Comparison of ENCODE assay signal across 8 mouse cellular contexts in the genomic region with DNA sequence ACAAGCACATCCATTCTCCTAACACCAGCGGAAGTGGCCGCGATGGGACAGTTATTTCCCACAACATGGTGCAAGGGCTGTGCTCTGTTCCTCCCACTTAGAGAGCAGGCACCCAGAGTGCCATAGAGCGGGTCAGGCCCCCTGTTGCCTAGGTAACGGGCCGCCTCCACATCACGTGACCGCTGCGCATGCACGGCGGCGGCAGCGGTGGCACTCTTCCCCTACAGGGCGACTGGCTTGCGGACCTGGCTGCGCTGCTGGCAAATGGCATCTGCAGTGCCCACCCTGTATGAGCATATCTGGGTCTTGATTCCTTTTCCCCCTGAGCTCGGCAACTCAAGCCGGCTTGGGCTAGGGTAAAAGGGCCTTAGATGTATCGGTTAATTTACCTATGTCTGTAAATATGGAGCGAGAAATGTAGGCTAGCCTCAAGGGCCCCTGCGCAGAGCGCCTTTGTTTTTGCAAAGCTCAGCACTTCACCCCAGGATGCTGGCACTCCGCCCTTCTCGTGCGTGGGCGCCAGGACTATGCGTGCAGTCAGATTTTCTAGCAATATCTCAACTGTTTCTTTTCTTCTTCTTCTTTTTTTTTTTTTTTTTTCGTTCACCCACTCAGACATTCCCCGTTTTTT. TPM values are rescaled to one million over a fixed set of nuclear protein-coding genes. Genes with fewer than 3 reads are reported as not detected.
DNase-seq lines count a peak whose midpoint lies in the region; ATAC-seq and TF ChIP-seq lines count a peak whose summit lies in the region.

No protein-coding gene starts in this region.

- no peaks in the 10 kb centered on the region for H3K79me2 ChIP-seq in myocyte (ENCODE audit: control insufficient read depth, insufficient read depth)

- ATAC-seq in erythroid progenitor cell, adult 5-6 weeks (replicated peaks; ENCODE audit: low FRiP score, poor library complexity, severe bottlenecking): peak; percentile 77
- peak; percentile 94 for ATAC-seq in heart, embryonic 13.5 days (ENCODE audit: extremely low read depth, insufficient number of reproducible peaks, low FRiP score, low TSS enrichment)
- ATAC-seq in kidney, postnatal 0 days (replicated peaks; ENCODE audit: low FRiP score, low read depth): peak; percentile 89
- peak; percentile 97 for ATAC-seq in liver, embryonic 11.5 days (replicated peaks; ENCODE audit: low FRiP score)

- no peaks in the 10 kb centered on the region for H3K9me3 ChIP-seq in heart, embryonic 13.5 days
- H3K9me3 ChIP-seq in kidney, postnatal 0 days (replicated peaks; ENCODE audit: low read length): no peaks in the 10 kb centered on the region
- H3K9me3 ChIP-seq in liver, embryonic 11.5 days (ENCODE audit: control insufficient read depth, low read length): no peaks in the 10 kb centered on the region

- no peak overlapping the region for H3ac ChIP-seq in myocyte (ENCODE audit: control insufficient read depth, insufficient read length)

- H3K4me1 ChIP-seq in brown adipose tissue, adult 24 weeks (ENCODE audit: control insufficient read depth, insufficient read depth, insufficient read length, low read length): peaks cover 61% of the 10 kb centered on the region
- peaks cover 71% of the 10 kb centered on the region for H3K4me1 ChIP-seq in heart, embryonic 13.5 days
- peaks cover 49% of the 10 kb centered on the region for H3K4me1 ChIP-seq in kidney, postnatal 0 days (replicated peaks; ENCODE audit: insufficient read depth, low read length)
- peaks cover 31% of the 10 kb centered on the region for H3K4me1 ChIP-seq in liver, embryonic 11.5 days (replicated peaks; ENCODE audit: control insufficient read depth, insufficient read depth, low read length)

- 2% methylated on average over 29 of the region's 29 CpGs for WGBS in heart, embryonic 13.5 days
- 3% methylated on average over 29 of the region's 29 CpGs for WGBS in kidney, postnatal 0 days
- 2% methylated on average over 29 of the region's 29 CpGs for WGBS in liver, embryonic 11.5 days

- DNase-seq in CD4-positive, CD25-positive, alpha-beta regulatory T cell, adult 2 months (ENCODE audit: low read depth, low spot score): peak; percentile 97
- peak; percentile 93 for DNase-seq in kidney, postnatal 0 days (ENCODE audit: low spot score)
- peak; percentile 92 for DNase-seq in liver, embryonic 11.5 days (ENCODE audit: low spot score)
- peak; percentile 90 to 93 for DNase-seq in spleen, postnatal 4 days (ENCODE audit: low spot score in 2 of 2)

- TF ChIP-seq CTCF in kidney, postnatal 0 days (IDR thresholded peaks at IDR 0.05; ENCODE audit: low read depth): peak; percentile 29; the same call in 1 of the 2 replicates

- H3K36me3 ChIP-seq in heart, embryonic 13.5 days: peaks cover 3% of the 10 kb centered on the region; the same call in 1 of the 2 replicates
- no peaks in the 10 kb centered on the region for H3K36me3 ChIP-seq in kidney, postnatal 0 days (ENCODE audit: insufficient read depth, low read length)
- no peaks in the 10 kb centered on the region for H3K36me3 ChIP-seq in liver, embryonic 11.5 days (ENCODE audit: control insufficient read depth, insufficient read depth, low read length)
- H3K36me3 ChIP-seq in myocyte (ENCODE audit: control insufficient read depth, insufficient read depth): no peaks in the 10 kb centered on the region

- H3K27me3 ChIP-seq in heart, embryonic 13.5 days (replicated peaks): peaks cover 30% of the 10 kb centered on the region
- no peaks in the 10 kb centered on the region for H3K27me3 ChIP-seq in kidney, postnatal 0 days (ENCODE audit: insufficient read depth, low read length)
- H3K27me3 ChIP-seq in liver, embryonic 11.5 days (replicated peaks; ENCODE audit: control insufficient read depth, insufficient read depth, low read length): no peaks in the 10 kb centered on the region
- H3K27me3 ChIP-seq in myocyte (ENCODE audit: control insufficient read depth, insufficient read depth, insufficient read length): peaks cover under 1% of the 10 kb centered on the region

- H3K9ac ChIP-seq in heart, embryonic 13.5 days: peak overlapping the region; percentile 77
- peak overlapping the region; percentile 47; the same call in 1 of the 2 replicates for H3K9ac ChIP-seq in kidney, postnatal 0 days (ENCODE audit: low read depth, low read length)
- H3K9ac ChIP-seq in liver, embryonic 11.5 days (ENCODE audit: low read depth, low read length): peak overlapping the region; percentile 60

- peak overlapping the region; percentile 76 for H3K4me2 ChIP-seq in heart, embryonic 13.5 days
- H3K4me2 ChIP-seq in kidney, postnatal 0 days (ENCODE audit: low read length): peak overlapping the region; percentile 69
- peak overlapping the region; percentile 80 for H3K4me2 ChIP-seq in liver, embryonic 11.5 days
- H3K4me2 ChIP-seq in myocyte (ENCODE audit: low read depth): peak overlapping the region; percentile 96

- H3K4me3 ChIP-seq in brown adipose tissue, adult 24 weeks (ENCODE audit: insufficient read depth, low read depth, low read length): peak overlapping the region; percentile 63
- peak overlapping the region; percentile 53 for H3K4me3 ChIP-seq in heart, embryonic 13.5 days
- H3K4me3 ChIP-seq in kidney, postnatal 0 days (replicated peaks; ENCODE audit: low read depth, low read length): peak overlapping the region; percentile 28
- peak overlapping the region; percentile 52 for H3K4me3 ChIP-seq in liver, embryonic 11.5 days (ENCODE audit: low read depth, low read length)
- peak overlapping the region; percentile 27 for H3K4me3 ChIP-seq in myocyte

- peak; percentile 98 for TF ChIP-seq POLR2A in myocyte (IDR thresholded peaks at IDR 0.05; ENCODE audit: insufficient read length, low read depth)

- peak overlapping the region; percentile 65 for H3K27ac ChIP-seq in brown adipose tissue, adult 24 weeks (replicated peaks; ENCODE audit: low read depth, low read length)
- H3K27ac ChIP-seq in heart, embryonic 13.5 days (replicated peaks): peak overlapping the region; percentile 65
- peak overlapping the region; percentile 71 for H3K27ac ChIP-seq in kidney, postnatal 0 days
- 0 out of 2 replicates have a peak overlapping the region, but pooled peaks have one; percentile 33 for H3K27ac ChIP-seq in liver, embryonic 11.5 days (ENCODE audit: low read depth, low read length)

TF ChIP-seq in myocyte, 11 proteins besides CTCF, POLR2A, EP300 and RAD21:
- peak; percentile 91 for TF ChIP-seq POLR2AphosphoS2 (IDR thresholded peaks at IDR 0.05; ENCODE audit: insufficient read length, low read depth)
- no peak for TF ChIP-seq MAX (IDR thresholded peaks at IDR 0.05; ENCODE audit: low read depth)
- TF ChIP-seq MYOG (IDR thresholded peaks at IDR 0.05; ENCODE audit: control insufficient read depth in 1 of 3, insufficient read depth in 1 of 3, insufficient read length in 2 of 3, low read depth in 2 of 3): peak in 1 of 3 experiments; percentile 28
- no peak for TF ChIP-seq CEBPB (IDR thresholded peaks at IDR 0.05; ENCODE audit: insufficient read depth, poor library complexity, severe bottlenecking)
- TF ChIP-seq MYOD1 (IDR thresholded peaks at IDR 0.05; ENCODE audit: control insufficient read depth in 1 of 3, insufficient read length in 2 of 3, low read depth in 2 of 3): peak in 1 of 3 experiments; percentile 41
- peak; percentile 55 for TF ChIP-seq SRF (IDR thresholded peaks at IDR 0.05; ENCODE audit: control insufficient read depth, insufficient read length, low read depth)
- TF ChIP-seq TCF3 (IDR thresholded peaks at IDR 0.05; ENCODE audit: insufficient read length, low read depth): no peak
- peak; percentile 97 for TF ChIP-seq USF1 (IDR thresholded peaks at IDR 0.05; ENCODE audit: low read depth)
- no peak for TF ChIP-seq TCF12 (IDR thresholded peaks at IDR 0.05; ENCODE audit: insufficient read depth, poor library complexity, severe bottlenecking)
TF ChIP-seq in myocyte: peak in this region for 5.

RNA-seq across cellular contexts. Expression of a gene that starts 35.0 kb away (rescaled TPM):
- polyA plus RNA-seq in brown adipose tissue, adult 24 weeks (2012; ENCODE audit: insufficient read depth, insufficient read length, missing spikeins): 15.8 and 21.6 TPM in 2 replicates
- 2.5 and 6.5 TPM in 2 replicates for total RNA-seq in erythroid progenitor cell, adult 5-6 weeks (2015; ENCODE audit: low replicate concordance)
- 1.9 and 2.6 TPM in 2 replicates for total RNA-seq in erythroid progenitor cell, adult 5-6 weeks (2017; ENCODE audit: low replicate concordance)
- 5.0 and 5.1 TPM in 2 replicates for polyA plus RNA-seq in heart, embryonic 13.5 days (2015; fragmentation: Nextera tagmentation; extraction: Ambion mirVana)
- 6.8 and 7.1 TPM in 2 replicates for polyA plus RNA-seq in kidney, postnatal 0 days (2015; fragmentation: Nextera tagmentation; extraction: Ambion mirVana)
- polyA plus RNA-seq in liver, embryonic 11.5 days (2014; fragmentation: Nextera tagmentation; extraction: Ambion mirVana): 4.1 and 4.3 TPM in 2 replicates
- polyA plus RNA-seq in myocyte (2012; fragmentation: generic; extraction: Trizol): 1.1 TPM

Comparison
In these comparisons a context has a peak if more than half of its experiments do, and no peak if none do; other contexts are left out.
1. Peak in every context shown above with its lines: DNase-seq, ATAC-seq, H3K4me3 ChIP-seq and H3K27ac ChIP-seq.